Mouse (Mus musculus) liver, adult 2 months (tissue): ENCODE data around the gene Pml. TPM values are rescaled to one million over a fixed set of nuclear protein-coding genes. Genes with fewer than 3 reads are reported as not detected.
A peak's percentile ranks its signal among the peaks of the same experiment; 100 is the strongest.

Experiments used
- DNase-seq: peaks from one replicate; pipeline ENCODE4 v3.0.0-alpha.2; 2011; ENCODE audit warnings: low read depth, low spot score; ENCODE audit errors: extremely low read depth
- H3K27ac ChIP-seq: fragments of 200-500 bp; replicated peaks from 2 replicates; pipeline ENCODE4 v1.5.1; 2012; ENCODE audit warnings: low read depth, mild to moderate bottlenecking, control low read depth, inconsistent platforms, low read length; ENCODE audit not compliant: insufficient read depth
- H3K27me3 ChIP-seq: fragments of 200-500 bp; 2 replicates; pipeline ENCODE4 v1.6.1; 2012; ENCODE audit warnings: mild to moderate bottlenecking, moderate library complexity, low read length, inconsistent platforms; ENCODE audit not compliant: control insufficient read depth, insufficient read depth
- H3K36me3 ChIP-seq: fragments of 200-500 bp; 2 replicates; pipeline ENCODE4 v1.6.1; 2012; ENCODE audit warnings: low read length, inconsistent platforms; ENCODE audit not compliant: control insufficient read depth, insufficient read depth
- H3K4me1 ChIP-seq: fragments of 200-500 bp; 2 replicates; pipeline ENCODE4 v1.6.1; 2011; ENCODE audit warnings: low read length; ENCODE audit not compliant: control insufficient read depth, insufficient read depth
- H3K4me3 ChIP-seq: fragments of 200-500 bp; 2 replicates; pipeline ENCODE4 v1.5.1; 2011; ENCODE audit warnings: low read depth, mild to moderate bottlenecking, control low read depth, low read length, moderate library complexity; ENCODE audit not compliant: insufficient read depth
- H3K79me2 ChIP-seq: fragments of 200-500 bp; 2 replicates; pipeline ENCODE4 v1.6.1; 2012; ENCODE audit warnings: inconsistent platforms, mild to moderate bottlenecking, low read length, moderate library complexity; ENCODE audit not compliant: control insufficient read depth, insufficient read depth
- H3K9ac ChIP-seq: fragments of 200-500 bp; 2 replicates; pipeline ENCODE4 v1.6.1; 2012; ENCODE audit warnings: low read depth, mild to moderate bottlenecking, control low read depth, inconsistent platforms, low read length
- CTCF ChIP-seq: fragments of 200-500 bp; IDR thresholded peaks from 2 replicates; pipeline ENCODE4 v1.5.1; 2011; ENCODE audit warnings: low read depth, low read length, control low read depth
- POLR2A ChIP-seq: fragments of 200-500 bp; IDR thresholded peaks from 2 replicates; pipeline ENCODE4 v1.6.1; 2011; ENCODE audit warnings: low read length, control low read depth; ENCODE audit not compliant: insufficient read depth; ENCODE audit errors: extremely low read depth
- WGBS: fragments of 180-500 bp; shearing (Covaris S2); methylation state at CpG from one replicate; pipeline ENCODE4 v1.1.7; 2018; 5-methylcytosine and 5-hydroxymethylcytosine counted together
- polyA plus RNA-seq: library from polyadenylated mRNA; depleted of rRNA; stranded (reverse); fragments of >200 nt; gene quantifications from 2 replicates; pipeline ENCODE4 v1.2.3, GENCODE M21; 2012
- total RNA-seq: library from RNA; depleted of rRNA; stranded (reverse); fragments of >200 nt; gene quantifications from 2 replicates; pipeline ENCODE4 v1.2.3, GENCODE M21; 2014

Pml gene
- total and polyA plus RNA-seq, 2 experiments, result 7.4 to 15.2 TPM

GRCm38 (mm10) chr9:58242696-58243095 is 6.9 kb downstream of the Pml start:
- Histone ChIP-seq H3K4me1 (peaks cover 17% of the 10 kb centered on the region), H3K79me2 (peaks cover 20% of the 10 kb centered on the region; the same call in 1 of the 2 replicates), H3K27me3 (no peaks in the 10 kb centered on the region), H3K36me3 (peaks cover 12% of the 10 kb centered on the region; the same call in 1 of the 2 replicates), H3K27ac (peak overlapping the region; percentile 57), H3K4me3 (no peak overlapping the region), H3K9ac (no peak overlapping the region)
- DNase-seq, result no peak
- TF ChIP-seq POLR2A (no peak), CTCF (no peak)
- WGBS, result 79% methylated on average over 5 of the region's 5 CpGs

- Histone ChIP-seq H3K27me3 (no peaks in the 10 kb centered on the region), H3K36me3 (peaks cover 12% of the 10 kb centered on the region; the same call in 1 of the 2 replicates), H3K27ac (peak overlapping the region; percentile 52), H3K4me1 (peaks cover 17% of the 10 kb centered on the region), H3K4me3 (no peak overlapping the region), H3K9ac (no peak overlapping the region), H3K79me2 (peaks cover 15% of the 10 kb centered on the region; the same call in 1 of the 2 replicates)
- no peak for TF ChIP-seq POLR2A
- no peak for TF ChIP-seq CTCF
- 14% methylated on average over 9 of the region's 9 CpGs for WGBS
- DNase-seq, result peak; percentile 83
Observed at GRCm38 (mm10) chr9:58241780-58242485, 7.7 kb downstream of the Pml start.

GRCm38 (mm10) chr9:58234502-58235015 is 15.0 kb downstream of the Pml start:
- Histone ChIP-seq H3K27me3 (no peaks in the 10 kb centered on the region), H3K27ac (no peak overlapping the region), H3K4me3 (no peak overlapping the region), H3K4me1 (peaks cover 3% of the 10 kb centered on the region), H3K36me3 (peaks cover 28% of the 10 kb centered on the region), H3K79me2 (peaks cover 6% of the 10 kb centered on the region; the same call in 1 of the 2 replicates), H3K9ac (no peak overlapping the region)
- 97% methylated on average over 28 of the region's 28 CpGs for WGBS
- no peak for DNase-seq
- TF ChIP-seq CTCF (no peak), POLR2A (no peak)

- TF ChIP-seq POLR2A (no peak), CTCF (no peak)
- Histone ChIP-seq H3K4me3 (no peak overlapping the region), H3K36me3 (peaks cover 46% of the 10 kb centered on the region), H3K27me3 (no peaks in the 10 kb centered on the region), H3K4me1 (peaks cover 3% of the 10 kb centered on the region), H3K79me2 (no peaks in the 10 kb centered on the region; the same call in 1 of the 2 replicates), H3K27ac (peak overlapping the region; percentile 65), H3K9ac (no peak overlapping the region)
- 70% methylated on average over 5 of the region's 5 CpGs for WGBS
- peak; percentile 35 for DNase-seq
Observed at GRCm38 (mm10) chr9:58232374-58232773, 17.2 kb downstream of the Pml start.

- H3K4me1 ChIP-seq, result peaks cover 3% of the 10 kb centered on the region
- peak; percentile 24 for DNase-seq
- H3K27ac ChIP-seq, result peak overlapping the region; percentile 7
Observed at GRCm38 (mm10) chr9:58231746-58232145, 17.8 kb downstream of the Pml start.

More at GRCm38 (mm10) chr9:58231746-58232145, 17.8 kb downstream of the Pml start:
- Histone ChIP-seq H3K36me3 (peaks cover 48% of the 10 kb centered on the region), H3K4me3 (no peak overlapping the region), H3K27me3 (no peaks in the 10 kb centered on the region), H3K9ac (no peak overlapping the region), H3K79me2 (no peaks in the 10 kb centered on the region)
- TF ChIP-seq POLR2A, result no peak
- TF ChIP-seq CTCF, result no peak
- 75% methylated on average over 6 of the region's 6 CpGs for WGBS
